Mouse (Mus musculus): ENCODE measurements around the gene Rims4. TPM values are rescaled to one million over a fixed set of nuclear protein-coding genes. Genes with fewer than 3 reads are reported as not detected.

The Rims4 gene
- total and polyA plus RNA-seq, 3 experiments, result not detected

- Histone ChIP-seq H3K27me3 (ENCODE audit: control insufficient read depth in 1 of 2, insufficient read depth in 2 of 2, low read length in 2 of 2) (peaks cover 0 to 3% of the 10 kb centered on the region in 2 experiments; a peak in 3 of 4 replicates), H3K4me3 (ENCODE audit: control insufficient read depth in 1 of 2, insufficient read depth in 1 of 2, low read depth in 2 of 2, low read length in 2 of 2) (no peak overlapping the region), H3K9me3 (replicated peaks; ENCODE audit: insufficient read depth, low read length) (no peaks in the 10 kb centered on the region), H3K36me3 (ENCODE audit: control insufficient read depth in 1 of 2, insufficient read depth in 2 of 2, low read length in 2 of 2) (no peaks in the 10 kb centered on the region), H3K9ac (ENCODE audit: control insufficient read depth, low read depth, low read length, poor library complexity, severe bottlenecking) (no peak overlapping the region), H3K27ac (ENCODE audit: control insufficient read depth, low read depth, low read length) (no peak overlapping the region), H3K4me1 (ENCODE audit: control insufficient read depth in 1 of 2, insufficient read depth in 2 of 2, low read length in 2 of 2) (no peaks in the 10 kb centered on the region), H3K79me2 (ENCODE audit: control insufficient read depth, insufficient read depth, low read length, poor library complexity) (no peaks in the 10 kb centered on the region)
- DNase-seq (ENCODE audit: low read depth, low spot score), result no peak
- TF ChIP-seq CTCF (IDR thresholded peaks at IDR 0.05 in 2 of 3, conservative IDR thresholded peaks at IDR 0.05 in 1 of 3; ENCODE audit: control insufficient read depth in 1 of 3, insufficient read depth in 1 of 3, low read depth in 2 of 3, low read length in 3 of 3, poor library complexity in 1 of 3, severe bottlenecking in 1 of 3) (peak; percentile 4 to 8 (median 5); a peak in 1 of 6 replicates), RCOR1 (IDR thresholded peaks at IDR 0.05; ENCODE audit: low read depth, low read length) (no peak)
These were observed 4.6 kb upstream of the Rims4 start for GRCm38 (mm10) chr2:163923113-163923512.

- no peak overlapping the region for H3K4me3 ChIP-seq (ENCODE audit: control insufficient read depth in 1 of 2, insufficient read depth in 1 of 2, low read depth in 2 of 2, low read length in 2 of 2)
- H3K27ac ChIP-seq (ENCODE audit: control insufficient read depth, low read depth, low read length), result no peak overlapping the region
- no peaks in the 10 kb centered on the region for H3K36me3 ChIP-seq (ENCODE audit: control insufficient read depth in 1 of 2, insufficient read depth in 2 of 2, low read length in 2 of 2)
- TF ChIP-seq ZNF384 (IDR thresholded peaks at IDR 0.05; ENCODE audit: low read depth, low read length), result no peak
- no peak for TF ChIP-seq RCOR1 (IDR thresholded peaks at IDR 0.05; ENCODE audit: low read depth, low read length)
- no peak for TF ChIP-seq GABPA (IDR thresholded peaks at IDR 0.05; ENCODE audit: low read depth, low read length)
- TF ChIP-seq POLR2A (IDR thresholded peaks at IDR 0.05; ENCODE audit: control insufficient read depth in 1 of 2, insufficient read depth in 1 of 2, low read depth in 1 of 2, low read length in 2 of 2, poor library complexity in 1 of 2), result no peak
- H3K27me3 ChIP-seq (ENCODE audit: control insufficient read depth in 1 of 2, insufficient read depth in 2 of 2, low read length in 2 of 2), result peaks cover 6 to 20% of the 10 kb centered on the region in 2 experiments
- no peak for DNase-seq (ENCODE audit: low read depth, low spot score)
- H3K79me2 ChIP-seq (ENCODE audit: control insufficient read depth, insufficient read depth, low read length, poor library complexity), result no peaks in the 10 kb centered on the region
- no peak overlapping the region for H3K9ac ChIP-seq (ENCODE audit: control insufficient read depth, low read depth, low read length, poor library complexity, severe bottlenecking)
- no peaks in the 10 kb centered on the region for H3K9me3 ChIP-seq (replicated peaks; ENCODE audit: insufficient read depth, low read length)
- H3K4me1 ChIP-seq (ENCODE audit: control insufficient read depth in 1 of 2, insufficient read depth in 2 of 2, low read length in 2 of 2), result no peaks in the 10 kb centered on the region
These were observed 1.1 kb upstream of the Rims4 start for GRCm38 (mm10) chr2:163919581-163919980.

- no peak overlapping the region for H3K27ac ChIP-seq (ENCODE audit: control insufficient read depth, low read depth, low read length)
- H3K79me2 ChIP-seq (ENCODE audit: control insufficient read depth, insufficient read depth, low read length, poor library complexity), result no peaks in the 10 kb centered on the region
- no peaks in the 10 kb centered on the region for H3K9me3 ChIP-seq (replicated peaks; ENCODE audit: insufficient read depth, low read length)
- H3K4me1 ChIP-seq (ENCODE audit: control insufficient read depth in 1 of 2, insufficient read depth in 2 of 2, low read length in 2 of 2), result no peaks in the 10 kb centered on the region
- DNase-seq (ENCODE audit: low read depth, low spot score), result no peak
- no peak for TF ChIP-seq EP300 (IDR thresholded peaks at IDR 0.05; ENCODE audit: low read depth in 1 of 2, low read length in 2 of 2)
- no peak for TF ChIP-seq MAFK (IDR thresholded peaks at IDR 0.05; ENCODE audit: borderline replicate concordance, low read depth, low read length)
- TF ChIP-seq CHD1 (IDR thresholded peaks at IDR 0.05; ENCODE audit: low read depth, low read length), result no peak
- TF ChIP-seq USF1 (IDR thresholded peaks at IDR 0.05; ENCODE audit: low read depth, low read length), result no peak
- no peak for TF ChIP-seq UBTF (IDR thresholded peaks at IDR 0.05; ENCODE audit: borderline replicate concordance, insufficient read depth, low read depth, low read length)
- no peak for TF ChIP-seq MYB (IDR thresholded peaks at IDR 0.05; ENCODE audit: low read depth, low read length)
- no peak for TF ChIP-seq E2F4 (IDR thresholded peaks at IDR 0.05; ENCODE audit: borderline replicate concordance, low read depth, low read length)
- no peak for TF ChIP-seq RCOR1 (IDR thresholded peaks at IDR 0.05; ENCODE audit: low read depth, low read length)
- no peak for TF ChIP-seq BHLHE40 (IDR thresholded peaks at IDR 0.05; ENCODE audit: borderline replicate concordance, low read depth, low read length)
- TF ChIP-seq JUND (IDR thresholded peaks at IDR 0.05; ENCODE audit: low read depth, low read length), result no peak
- no peak for TF ChIP-seq TCF12 (IDR thresholded peaks at IDR 0.05; ENCODE audit: low read depth, low read length)
- TF ChIP-seq MAX (IDR thresholded peaks at IDR 0.05; ENCODE audit: low read length), result no peak
- TF ChIP-seq TAL1 (IDR thresholded peaks at IDR 0.05; ENCODE audit: low read length), result no peak
- no peak for TF ChIP-seq GABPA (IDR thresholded peaks at IDR 0.05; ENCODE audit: low read depth, low read length)
- H3K36me3 ChIP-seq (ENCODE audit: control insufficient read depth in 1 of 2, insufficient read depth in 2 of 2, low read length in 2 of 2), result no peaks in the 10 kb centered on the region
- H3K27me3 ChIP-seq (ENCODE audit: control insufficient read depth in 1 of 2, insufficient read depth in 2 of 2, low read length in 2 of 2), result peaks cover 16 to 31% of the 10 kb centered on the region in 2 experiments
- H3K4me3 ChIP-seq (ENCODE audit: control insufficient read depth in 1 of 2, insufficient read depth in 1 of 2, low read depth in 2 of 2, low read length in 2 of 2), result no peak overlapping the region
- H3K9ac ChIP-seq (ENCODE audit: control insufficient read depth, low read depth, low read length, poor library complexity, severe bottlenecking), result no peak overlapping the region
These were observed 1.8 kb downstream of the Rims4 start for GRCm38 (mm10) chr2:163916703-163917102.
